ENCODE assay signal across 8 mouse cellular contexts in the genomic region with DNA sequence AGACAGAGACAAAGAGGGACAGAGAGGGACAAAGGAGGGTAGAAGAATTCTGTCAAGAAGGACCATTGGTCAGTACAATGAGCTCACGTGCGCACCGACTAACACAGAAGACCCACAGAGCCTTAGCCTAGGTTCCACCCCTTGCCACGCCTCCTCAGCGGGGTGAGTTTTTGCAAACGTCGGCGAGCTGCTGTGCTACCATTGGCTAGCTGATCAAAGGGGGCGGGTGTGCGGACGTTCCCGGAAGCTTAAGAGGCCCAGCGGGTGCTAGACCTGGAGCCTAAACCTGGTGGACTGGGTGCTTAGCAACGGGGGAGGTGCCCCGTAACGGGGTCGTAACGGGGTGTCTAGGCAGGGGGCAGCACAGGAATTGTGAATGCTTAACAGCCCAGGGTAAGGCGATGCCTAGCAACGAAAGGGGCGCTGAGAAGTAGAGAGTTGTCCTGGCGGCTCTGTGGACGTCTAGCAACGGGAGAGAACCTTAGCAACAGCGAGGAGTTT. TPM values are rescaled to one million over a fixed set of nuclear protein-coding genes. Genes with fewer than 3 reads are reported as not detected.
DNase-seq lines count a peak whose midpoint lies in the region; ATAC-seq and TF ChIP-seq lines count a peak whose summit lies in the region.

Coq8b (plus strand) TSS at position 243 of the 501 bp plus-strand sequence.

- peaks cover 5 to 21% of the 10 kb centered on the region in 2 experiments for H3K36me3 ChIP-seq in CH12.LX (replicated peaks in 1 of 2; ENCODE audit: control insufficient read depth in 1 of 2, insufficient read depth in 1 of 2, low read length in 1 of 2)
- no peaks in the 10 kb centered on the region for H3K36me3 ChIP-seq in forebrain, embryonic 11.5 days (ENCODE audit: control insufficient read depth, insufficient read depth, low read length)
- H3K36me3 ChIP-seq in heart, embryonic 16.5 days (ENCODE audit: control insufficient read depth, insufficient read depth), result 0 out of 2 replicates have a peak, but pooled peaks cover 3% of the 10 kb centered on the region
- no peaks in the 10 kb centered on the region for H3K36me3 ChIP-seq in liver, embryonic 15.5 days (replicated peaks)
- H3K36me3 ChIP-seq in neural tube, embryonic 12.5 days, result no peaks in the 10 kb centered on the region

- peak in 1 of 2 experiments; percentile 32; a peak in 1 of 4 replicates for TF ChIP-seq CTCF in CH12.LX (conservative IDR thresholded peaks at IDR 0.05 in 1 of 2, IDR thresholded peaks at IDR 0.05 in 1 of 2; ENCODE audit: low read depth in 2 of 2, low read length in 2 of 2)

- TF ChIP-seq RAD21 in CH12.LX (IDR thresholded peaks at IDR 0.05; ENCODE audit: low read depth, low read length), result no peak

- TF ChIP-seq EP300 in CH12.LX (IDR thresholded peaks at IDR 0.05; ENCODE audit: low read length), result no peak

- H3K4me2 ChIP-seq in CH12.LX (ENCODE audit: insufficient read depth, low read depth, poor library complexity, severe bottlenecking), result peak within 1 kb of the TSS; percentile 91
- H3K4me2 ChIP-seq in forebrain, embryonic 11.5 days (ENCODE audit: low read depth, low read length, severe bottlenecking), result peak within 1 kb of the TSS; percentile 49
- peak within 1 kb of the TSS; percentile 73 for H3K4me2 ChIP-seq in heart, embryonic 16.5 days (ENCODE audit: low read depth, low read length)
- peak within 1 kb of the TSS; percentile 79 for H3K4me2 ChIP-seq in liver, embryonic 15.5 days
- H3K4me2 ChIP-seq in neural tube, embryonic 12.5 days (replicated peaks), result peak within 1 kb of the TSS; percentile 68

- ATAC-seq in forebrain, embryonic 11.5 days (replicated peaks; ENCODE audit: low FRiP score), result peak; percentile 91
- peak; percentile 91 for ATAC-seq in heart, embryonic 16.5 days (replicated peaks; ENCODE audit: extremely low read depth, insufficient read depth, low FRiP score)
- peak; percentile 82 for ATAC-seq in liver, embryonic 15.5 days (ENCODE audit: insufficient read depth)
- peak; percentile 91 for ATAC-seq in neural tube, embryonic 12.5 days (ENCODE audit: low FRiP score, low read depth)

- DNase-seq in CH12.LX (ENCODE audit: extremely low read depth), result peak; percentile 96
- peak; percentile 95 for DNase-seq in c-Kit-positive CD71-positive TER-119-negative erythroid progenitor cells, embryonic 14.5 days (ENCODE audit: low read depth)
- peak; percentile 97 for DNase-seq in forebrain, embryonic 11.5 days (ENCODE audit: low spot score)
- peak; percentile 97 for DNase-seq in kidney, postnatal 36 days
- DNase-seq in telencephalon, adult 2 months (ENCODE audit: low read depth, low spot score), result peak; percentile 95

- H3K9ac ChIP-seq in CH12.LX (ENCODE audit: insufficient read depth, low read depth), result peak within 1 kb of the TSS; percentile 75
- peak within 1 kb of the TSS; percentile 57 for H3K9ac ChIP-seq in forebrain, embryonic 11.5 days (ENCODE audit: low read length)
- peak within 1 kb of the TSS; percentile 53 for H3K9ac ChIP-seq in heart, embryonic 16.5 days (ENCODE audit: low read length)
- H3K9ac ChIP-seq in liver, embryonic 15.5 days, result peak within 1 kb of the TSS; percentile 67
- H3K9ac ChIP-seq in neural tube, embryonic 12.5 days, result peak within 1 kb of the TSS; percentile 60

- peak; percentile 65 for TF ChIP-seq POLR2A in CH12.LX (IDR thresholded peaks at IDR 0.05; ENCODE audit: low read depth, low read length)

- H3K27ac ChIP-seq in CH12.LX (ENCODE audit: insufficient read depth, low read depth), result no peak within 1 kb of the TSS
- H3K27ac ChIP-seq in forebrain, embryonic 11.5 days (ENCODE audit: low read depth, low read length), result peak within 1 kb of the TSS; percentile 78
- peak within 1 kb of the TSS; percentile 52; the same call in 1 of the 2 replicates for H3K27ac ChIP-seq in heart, embryonic 16.5 days (ENCODE audit: low read length)
- H3K27ac ChIP-seq in liver, embryonic 15.5 days (replicated peaks), result peak within 1 kb of the TSS; percentile 64
- H3K27ac ChIP-seq in neural tube, embryonic 12.5 days, result peak within 1 kb of the TSS; percentile 37; the same call in 1 of the 2 replicates

- no peaks in the 10 kb centered on the region for H3K79me2 ChIP-seq in CH12.LX (replicated peaks; ENCODE audit: control insufficient read depth, extremely low read depth, insufficient read depth, poor library complexity, severe bottlenecking)

- H3K4me1 ChIP-seq in CH12.LX (ENCODE audit: control insufficient read depth in 1 of 2, insufficient read depth in 2 of 2), result peaks cover 12 to 24% of the 10 kb centered on the region in 2 experiments
- no peaks in the 10 kb centered on the region; the same call in 1 of the 2 replicates for H3K4me1 ChIP-seq in forebrain, embryonic 11.5 days (replicated peaks; ENCODE audit: control insufficient read depth, insufficient read depth, low read length)
- H3K4me1 ChIP-seq in heart, embryonic 16.5 days (ENCODE audit: control insufficient read depth, insufficient read depth, low read length), result peaks cover 13% of the 10 kb centered on the region
- H3K4me1 ChIP-seq in liver, embryonic 15.5 days (replicated peaks), result peaks cover 40% of the 10 kb centered on the region
- peaks cover 18% of the 10 kb centered on the region for H3K4me1 ChIP-seq in neural tube, embryonic 12.5 days

- H3K9me3 ChIP-seq in CH12.LX (replicated peaks; ENCODE audit: low read length), result no peaks in the 10 kb centered on the region
- H3K9me3 ChIP-seq in forebrain, embryonic 11.5 days (ENCODE audit: control insufficient read depth, low read length), result no peaks in the 10 kb centered on the region
- H3K9me3 ChIP-seq in heart, embryonic 16.5 days (replicated peaks; ENCODE audit: control insufficient read depth, low read length), result no peaks in the 10 kb centered on the region
- H3K9me3 ChIP-seq in liver, embryonic 15.5 days (replicated peaks), result no peaks in the 10 kb centered on the region
- H3K9me3 ChIP-seq in neural tube, embryonic 12.5 days, result no peaks in the 10 kb centered on the region

- dilution Hi-C loops in CH12.LX (cut with MboI; ENCODE audit: extremely low pct_ligation_motif_present, extremely low pct_unique_long_range_greater_than_20kb, low sequenced_read_pairs), result no loop called here

- peak within 1 kb of the TSS; percentile 67 to 92 (median 75) for H3K4me3 ChIP-seq in CH12.LX (replicated peaks in 1 of 3; ENCODE audit: low read depth in 2 of 3, low read length in 2 of 3, poor library complexity in 1 of 3)
- peak within 1 kb of the TSS; percentile 44 for H3K4me3 ChIP-seq in forebrain, embryonic 11.5 days (ENCODE audit: low read depth, low read length)
- peak within 1 kb of the TSS; percentile 53 for H3K4me3 ChIP-seq in heart, embryonic 16.5 days (ENCODE audit: low read length)
- H3K4me3 ChIP-seq in liver, embryonic 15.5 days (replicated peaks), result peak within 1 kb of the TSS; percentile 77
- H3K4me3 ChIP-seq in neural tube, embryonic 12.5 days, result peak within 1 kb of the TSS; percentile 52

- in situ Hi-C loops in CH12.LX (cut with MboI; ENCODE audit: low pct_ligation_motif_present, low pct_unique_long_range_greater_than_20kb, low sequenced_read_pairs), result no loop called here

- no peaks in the 10 kb centered on the region for H3K27me3 ChIP-seq in CH12.LX (replicated peaks)
- no peaks in the 10 kb centered on the region for H3K27me3 ChIP-seq in forebrain, embryonic 11.5 days (ENCODE audit: control insufficient read depth, insufficient read depth, low read length)
- no peaks in the 10 kb centered on the region for H3K27me3 ChIP-seq in heart, embryonic 16.5 days (ENCODE audit: control insufficient read depth, insufficient read depth, low read length)
- no peaks in the 10 kb centered on the region for H3K27me3 ChIP-seq in liver, embryonic 15.5 days
- no peaks in the 10 kb centered on the region for H3K27me3 ChIP-seq in neural tube, embryonic 12.5 days (replicated peaks)

- under 1% methylated on average over 25 of the region's 25 CpGs for WGBS in forebrain, embryonic 11.5 days
- under 1% methylated on average over 25 of the region's 25 CpGs for WGBS in heart, embryonic 16.5 days
- under 1% methylated on average over 25 of the region's 25 CpGs for WGBS in liver, embryonic 15.5 days (ENCODE audit: insufficient replicate concordance)
- WGBS in neural tube, embryonic 12.5 days, result under 1% methylated on average over 25 of the region's 25 CpGs

TF ChIP-seq in CH12.LX, 34 proteins besides CTCF, POLR2A, EP300 and RAD21 (continues in another document):
- peak; percentile 53 for TF ChIP-seq HCFC1 (IDR thresholded peaks at IDR 0.05; ENCODE audit: low read depth, low read length)
- no peak for TF ChIP-seq ZNF384 (IDR thresholded peaks at IDR 0.05; ENCODE audit: low read depth, low read length)
- TF ChIP-seq ZMIZ1 (IDR thresholded peaks at IDR 0.05; ENCODE audit: low read depth, low read length), result peak; percentile 24; the same call in 1 of the 2 replicates
- TF ChIP-seq TBP (conservative IDR thresholded peaks at IDR 0.05; ENCODE audit: low read depth, low read length), result peak; percentile 75
- TF ChIP-seq SMC3 (IDR thresholded peaks at IDR 0.05; ENCODE audit: low read depth, low read length), result no peak
- TF ChIP-seq E2F4 (IDR thresholded peaks at IDR 0.05; ENCODE audit: insufficient replicate concordance, low read depth, low read length), result no peak
- TF ChIP-seq TCF12 (IDR thresholded peaks at IDR 0.05; ENCODE audit: low read depth, low read length), result no peak
- TF ChIP-seq ZKSCAN1 (IDR thresholded peaks at IDR 0.05; ENCODE audit: borderline replicate concordance, low read depth, low read length), result no peak
- no peak for TF ChIP-seq JUND (conservative IDR thresholded peaks at IDR 0.05; ENCODE audit: low read depth, low read length)
- peak; percentile 82 for TF ChIP-seq SIN3A (IDR thresholded peaks at IDR 0.05; ENCODE audit: low read length)
- no peak for TF ChIP-seq MAZ (IDR thresholded peaks at IDR 0.05; ENCODE audit: low read depth, low read length)
- TF ChIP-seq BHLHE40 (IDR thresholded peaks at IDR 0.05; ENCODE audit: low read depth, low read length), result peak; percentile 98
- TF ChIP-seq USF1 (IDR thresholded peaks at IDR 0.05; ENCODE audit: low read depth, low read length), result peak; percentile 43
- peak; percentile 46; the same call in 1 of the 2 replicates for TF ChIP-seq NELFE (IDR thresholded peaks at IDR 0.05; ENCODE audit: low read depth, low read length)
- peak; percentile 88 for TF ChIP-seq MXI1 (IDR thresholded peaks at IDR 0.05; ENCODE audit: low read depth, low read length)
- peak; percentile 94 for TF ChIP-seq ELF1 (IDR thresholded peaks at IDR 0.05; ENCODE audit: low read depth, low read length)
- no peak for TF ChIP-seq ETS1 (conservative IDR thresholded peaks at IDR 0.05; ENCODE audit: low read depth, low read length)

RNA-seq across cellular contexts. Expression of gene Coq8b, which starts in this region (rescaled TPM):
- 21.7 and 26.5 TPM in 2 replicates for total RNA-seq in CH12.LX (2012; rRNA removed)
- 16.0 and 19.7 TPM in 2 replicates for total RNA-seq in CH12.LX (2014; rRNA removed)
- 20.6 and 21.3 TPM in 2 replicates for polyA plus RNA-seq in CH12.LX (2012; ENCODE audit: insufficient read length, low read depth)
- polyA plus RNA-seq in forebrain, embryonic 11.5 days (2014; fragmentation: Nextera tagmentation; extraction: Ambion mirVana), result 15.1 and 18.1 TPM in 2 replicates
- polyA plus RNA-seq in heart, embryonic 16.5 days (2015; fragmentation: Nextera tagmentation; extraction: Ambion mirVana), result 15.3 and 15.9 TPM in 2 replicates
- 23.8 and 26.5 TPM in 2 replicates for polyA plus RNA-seq in liver, embryonic 15.5 days (2015; fragmentation: Nextera tagmentation; extraction: Ambion mirVana)
- 19.5 and 20.5 TPM in 2 replicates for polyA plus RNA-seq in neural tube, embryonic 12.5 days (2016; fragmentation: Nextera tagmentation; extraction: Ambion mirVana)
